Mouse (Mus musculus) CH12.LX (cell line): ENCODE measurements at regions not wholly inside any gene's neighbourhood (a gene's known extent, or its start where the extent isn't known, plus 50 kb on each side); places are given as distances from the start of the nearest gene placed in this dataset.

Experiments
- DNase-seq: peaks from one replicate; pipeline ENCODE4 v3.0.0-alpha.2; 2013; ENCODE audit errors: extremely low read depth
- H3K27ac ChIP-seq: 2 replicates; pipeline ENCODE4 v1.5.1; 2012; ENCODE audit warnings: low read depth, mild to moderate bottlenecking, control low read depth, moderate library complexity; ENCODE audit not compliant: insufficient read depth
- H3K27me3 ChIP-seq: replicated peaks from 2 replicates; pipeline ENCODE3; 2012; ENCODE audit warnings: inconsistent platforms
- H3K36me3 ChIP-seq, 2 experiments: replicated peaks in 1 of 2; 2 replicates each; pipeline versions ENCODE3 to v1.6.1; 2012; ENCODE audit warnings: inconsistent platforms in 1 of 2, low read length in 1 of 2, mild to moderate bottlenecking in 1 of 2, mixed read lengths in 1 of 2, moderate library complexity in 1 of 2; ENCODE audit not compliant: control insufficient read depth in 1 of 2, insufficient read depth in 1 of 2
- H3K4me1 ChIP-seq, 2 experiments: 2 replicates each; pipeline ENCODE4 v1.6.1; 2012; ENCODE audit warnings: inconsistent platforms in 1 of 2, moderate library complexity in 1 of 2; ENCODE audit not compliant: insufficient read depth in 2 of 2, control insufficient read depth in 1 of 2
- H3K4me2 ChIP-seq: 2 replicates; pipeline ENCODE4 v1.6.1; 2012; ENCODE audit warnings: low read depth, mild to moderate bottlenecking, control low read depth; ENCODE audit not compliant: poor library complexity, insufficient read depth, severe bottlenecking
- H3K4me3 ChIP-seq, 3 experiments: fragments of 150-350 bp in 1 of 3; sonication (generic) in 1 of 3; replicated peaks in 1 of 3; 2 replicates each; pipeline versions ENCODE3 to v1.5.1; 2011 to 2012; ENCODE audit warnings: low read depth in 2 of 3, low read length in 2 of 3, mild to moderate bottlenecking in 2 of 3, moderate library complexity in 2 of 3, control low read depth in 1 of 3, improper control_type of control experiment in 1 of 3, inconsistent platforms in 1 of 3, mixed read lengths in 1 of 3; ENCODE audit not compliant: poor library complexity in 1 of 3
- H3K79me2 ChIP-seq: replicated peaks from 2 replicates; pipeline ENCODE4 v1.6.1; 2012; ENCODE audit warnings: mild to moderate bottlenecking, moderate library complexity; ENCODE audit not compliant: control insufficient read depth, poor library complexity, insufficient read depth, severe bottlenecking; ENCODE audit errors: extremely low read depth
- H3K9ac ChIP-seq: 2 replicates; pipeline ENCODE4 v1.6.1; 2012; ENCODE audit warnings: low read depth, mild to moderate bottlenecking, control low read depth, moderate library complexity; ENCODE audit not compliant: insufficient read depth
- H3K9me3 ChIP-seq: replicated peaks from 2 replicates; pipeline ENCODE3; 2012; ENCODE audit warnings: low read length, inconsistent platforms, mixed read lengths
- BHLHE40 ChIP-seq: IDR thresholded peaks from 2 replicates; pipeline ENCODE4 v1.6.1; 2011; ENCODE audit warnings: mild to moderate bottlenecking, low read depth, low read length, improper control_type of control experiment
- CHD1 ChIP-seq: IDR thresholded peaks from 2 replicates; pipeline ENCODE4 v1.6.1; 2012; ENCODE audit warnings: low read depth, low read length, improper control_type of control experiment, inconsistent platforms
- CHD2 ChIP-seq: IDR thresholded peaks from 2 replicates; pipeline ENCODE4 v1.6.1; 2011; ENCODE audit warnings: low read length, improper control_type of control experiment
- GABPA ChIP-seq: IDR thresholded peaks from 2 replicates; pipeline ENCODE4 v1.6.1; 2012; ENCODE audit warnings: low read depth, low read length, improper control_type of control experiment, inconsistent platforms; ENCODE audit not compliant: insufficient replicate concordance
- HCFC1 ChIP-seq: IDR thresholded peaks from 2 replicates; pipeline ENCODE4 v1.6.1; 2012; ENCODE audit warnings: low read depth, mild to moderate bottlenecking, inconsistent platforms, low read length, improper control_type of control experiment
- JUN ChIP-seq: IDR thresholded peaks from 2 replicates; pipeline ENCODE4 v1.6.1; 2011; ENCODE audit warnings: low read depth, mild to moderate bottlenecking, low read length, improper control_type of control experiment, moderate library complexity; ENCODE audit not compliant: insufficient read depth
- JUND ChIP-seq: conservative IDR thresholded peaks from 2 replicates; pipeline ENCODE4 v1.6.1; 2011; ENCODE audit warnings: low read depth, low read length, improper control_type of control experiment
- KAT2A ChIP-seq: IDR thresholded peaks from 2 replicates; pipeline ENCODE4 v1.6.1; 2012; ENCODE audit warnings: low read length, improper control_type of control experiment, inconsistent platforms; ENCODE audit not compliant: insufficient replicate concordance
- MAFK ChIP-seq: IDR thresholded peaks from 2 replicates; pipeline ENCODE4 v1.6.1; 2011; ENCODE audit warnings: low read length, improper control_type of control experiment; ENCODE audit not compliant: insufficient replicate concordance
- MAX ChIP-seq: IDR thresholded peaks from 2 replicates; pipeline ENCODE4 v1.6.1; 2011; ENCODE audit warnings: low read length, improper control_type of control experiment
- MEF2A ChIP-seq: IDR thresholded peaks from 2 replicates; pipeline ENCODE4 v1.6.1; 2014; ENCODE audit warnings: low read depth, mild to moderate bottlenecking, inconsistent platforms, low read length, improper control_type of control experiment, borderline replicate concordance
- NELFE ChIP-seq: IDR thresholded peaks from 2 replicates; pipeline ENCODE4 v1.6.1; 2011; ENCODE audit warnings: low read depth, low read length, improper control_type of control experiment
- NRF1 ChIP-seq: IDR thresholded peaks from 2 replicates; pipeline ENCODE4 v1.6.1; 2014; ENCODE audit warnings: low read depth, mild to moderate bottlenecking, inconsistent platforms, low read length, improper control_type of control experiment, moderate library complexity
- POLR2AphosphoS2 ChIP-seq: IDR thresholded peaks from 2 replicates; pipeline ENCODE4 v1.6.1; 2011; ENCODE audit warnings: low read depth, low read length, improper control_type of control experiment
- RAD21 ChIP-seq: IDR thresholded peaks from 2 replicates; pipeline ENCODE4 v1.6.1; 2011; ENCODE audit warnings: low read depth, mild to moderate bottlenecking, low read length, improper control_type of control experiment, moderate library complexity
- RCOR1 ChIP-seq: conservative IDR thresholded peaks from 2 replicates; pipeline ENCODE4 v1.6.1; 2012; ENCODE audit warnings: low read depth, mild to moderate bottlenecking, inconsistent platforms, low read length, improper control_type of control experiment
- SIN3A ChIP-seq: IDR thresholded peaks from 2 replicates; pipeline ENCODE4 v1.6.1; 2012; ENCODE audit warnings: low read length, improper control_type of control experiment, inconsistent platforms
- UBTF ChIP-seq: IDR thresholded peaks from 2 replicates; pipeline ENCODE4 v1.6.1; 2012; ENCODE audit warnings: low read depth, mild to moderate bottlenecking, inconsistent platforms, low read length, improper control_type of control experiment, moderate library complexity
- USF1 ChIP-seq: IDR thresholded peaks from 2 replicates; pipeline ENCODE4 v1.6.1; 2014; ENCODE audit warnings: low read depth, mild to moderate bottlenecking, inconsistent platforms, low read length, improper control_type of control experiment
- ZC3H11A ChIP-seq: IDR thresholded peaks from 2 replicates; pipeline ENCODE4 v1.6.1; 2012; ENCODE audit warnings: low read depth, mild to moderate bottlenecking, inconsistent platforms, low read length, improper control_type of control experiment
- ZMIZ1 ChIP-seq: IDR thresholded peaks from 2 replicates; pipeline ENCODE4 v1.6.1; 2012; ENCODE audit warnings: low read depth, mild to moderate bottlenecking, inconsistent platforms, low read length, improper control_type of control experiment
- dilution Hi-C: fragments of 300-500 bp; cut with MboI; formaldehyde crosslinking; loops from 2 replicates; pipeline ENCODE4 v1.14.3; 2020; ENCODE audit warnings: low sequenced_read_pairs; ENCODE audit not compliant: extremely low pct_unique_long_range_greater_than_20kb, extremely low pct_ligation_motif_present
- in situ Hi-C: fragments of 300-500 bp; cut with MboI; formaldehyde crosslinking; loops from 3 replicates; pipeline ENCODE4 v1.14.3; 2019; ENCODE audit warnings: low sequenced_read_pairs, low pct_ligation_motif_present, low pct_unique_long_range_greater_than_20kb, mixed read lengths

DNA sequence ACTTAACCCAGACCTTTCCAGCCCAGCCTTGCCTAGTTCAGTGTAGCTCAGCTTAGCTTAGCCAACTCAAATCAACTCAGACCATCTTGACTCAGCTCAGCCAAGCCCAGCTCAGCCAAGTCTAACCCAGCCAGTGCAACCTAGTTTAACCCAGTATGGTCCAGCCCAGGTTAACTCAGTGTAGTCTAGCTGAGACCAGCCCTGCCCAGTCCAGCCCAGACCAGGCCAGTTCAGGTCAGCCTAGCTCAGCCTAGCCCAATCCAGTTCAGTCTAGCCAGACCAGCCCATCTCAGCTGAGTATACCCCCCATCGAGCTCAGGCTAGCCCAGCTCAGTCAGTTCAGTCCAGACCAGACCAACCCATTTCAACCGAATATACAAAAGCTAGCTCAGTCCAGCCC is 90.2 kb downstream of the Tmem121 start:
- no peak for DNase-seq
- peaks cover 0 to 4% of the 10 kb centered on the region in 2 experiments for H3K36me3 ChIP-seq
- no peak overlapping the region for H3K4me3 ChIP-seq
- H3K27me3 ChIP-seq, result no peaks in the 10 kb centered on the region
- no peaks in the 10 kb centered on the region for H3K79me2 ChIP-seq
- H3K27ac ChIP-seq, result no peak overlapping the region
- no peak for TF ChIP-seq JUN
- TF ChIP-seq KAT2A, result no peak
- no peak for TF ChIP-seq SIN3A
- no peak for TF ChIP-seq MAX
- no peak for TF ChIP-seq ZMIZ1
- TF ChIP-seq ZC3H11A, result no peak
- no peak for TF ChIP-seq MAFK
- TF ChIP-seq BHLHE40, result no peak
- no peak for TF ChIP-seq JUND
- no peak for TF ChIP-seq USF1
- TF ChIP-seq CHD2, result no peak
- TF ChIP-seq MEF2A, result no peak
- TF ChIP-seq HCFC1, result no peak
- no peak for TF ChIP-seq NRF1
- TF ChIP-seq POLR2AphosphoS2, result no peak
- TF ChIP-seq RAD21, result no peak
- TF ChIP-seq NELFE, result no peak
- no peak for TF ChIP-seq RCOR1
- no peak for TF ChIP-seq UBTF
- no peaks in the 10 kb centered on the region for H3K9me3 ChIP-seq
- no peak overlapping the region for H3K9ac ChIP-seq
- in situ Hi-C loops, result no loop called here
- peaks cover 0 to 7% of the 10 kb centered on the region in 2 experiments; a peak in 1 of 4 replicates for H3K4me1 ChIP-seq
- H3K4me2 ChIP-seq, result no peak overlapping the region
- dilution Hi-C loops, result no loop called here

DNA sequence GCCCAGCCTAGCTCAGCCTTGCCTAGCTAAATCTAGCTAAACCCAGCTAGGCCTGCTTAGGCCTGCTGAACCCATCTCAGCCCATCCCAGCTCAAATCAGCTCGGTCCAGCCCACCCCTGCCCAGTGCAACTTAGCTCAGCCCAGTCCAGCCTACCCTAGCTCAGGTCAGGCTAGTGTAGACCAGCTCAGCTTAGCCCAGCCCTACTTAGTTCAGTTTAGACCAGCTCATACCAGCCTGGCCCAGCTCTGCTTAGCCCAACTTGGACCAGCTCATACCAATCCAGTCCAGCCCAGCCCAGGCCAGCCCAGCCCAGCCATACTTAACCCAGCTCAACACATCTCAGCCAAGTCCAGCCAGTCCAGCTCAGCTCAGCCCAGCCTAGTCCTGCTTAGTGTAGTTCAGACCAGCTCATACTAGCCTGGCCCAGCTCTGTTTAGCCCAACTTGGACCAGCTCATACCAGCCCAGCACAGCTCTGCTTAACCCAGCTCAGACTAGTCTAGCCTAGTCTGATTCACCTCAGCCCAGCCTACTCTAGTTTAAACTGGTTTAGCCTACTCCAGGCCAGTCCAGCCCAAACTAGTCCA is 90.7 kb downstream of the Tmem121 start:
- TF ChIP-seq NELFE (no peak), CHD2 (no peak), GABPA (no peak), BHLHE40 (no peak), POLR2AphosphoS2 (no peak), CHD1 (no peak)
- Histone ChIP-seq H3K27ac (no peak overlapping the region), H3K9ac (no peak overlapping the region), H3K4me1 (peaks cover 0 to 7% of the 10 kb centered on the region in 2 experiments; a peak in 1 of 4 replicates), H3K4me3 (no peak overlapping the region), H3K4me2 (no peak overlapping the region), H3K27me3 (no peaks in the 10 kb centered on the region), H3K36me3 (peaks cover 0 to 4% of the 10 kb centered on the region in 2 experiments), H3K9me3 (no peaks in the 10 kb centered on the region), H3K79me2 (no peaks in the 10 kb centered on the region)
- dilution Hi-C loops (no loop called here), in situ Hi-C loops (no loop called here)
- DNase-seq, result no peak
